In the genomic region with DNA sequence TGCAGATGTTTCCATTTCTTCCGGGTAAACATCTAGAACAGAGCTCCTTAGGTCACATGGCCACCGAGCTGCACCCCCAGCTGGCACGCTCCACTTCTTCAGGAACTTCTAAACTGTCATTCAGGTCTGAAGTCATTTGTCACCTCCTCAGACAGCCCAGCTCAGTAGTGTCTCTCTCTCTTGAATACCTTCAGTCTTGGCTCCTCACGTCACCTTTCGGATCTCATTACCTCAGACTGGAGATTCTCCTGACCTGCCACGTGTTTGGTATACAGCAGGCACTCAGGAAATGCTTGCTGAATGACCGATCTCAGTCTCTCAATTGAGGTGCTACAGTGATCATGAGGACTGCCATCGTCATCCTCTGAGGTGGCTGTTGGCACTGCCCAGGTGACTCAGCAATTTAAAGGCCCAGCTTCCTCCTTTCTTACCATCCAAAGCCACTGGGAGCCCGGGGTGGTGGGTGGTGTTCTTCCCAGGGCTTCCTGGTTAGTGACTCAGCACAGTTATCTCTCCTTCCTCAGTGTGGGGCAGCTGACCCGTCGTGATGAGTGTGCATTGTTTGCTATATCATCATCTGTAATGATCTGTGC, we compare ENCODE assay signal across 9 mouse cellular contexts. TPM values are rescaled to one million over a fixed set of nuclear protein-coding genes. Genes with fewer than 3 reads are reported as not detected.
DNase-seq lines count a peak whose midpoint lies in the region; ATAC-seq and TF ChIP-seq lines count a peak whose summit lies in the region.
"Had no signal": no experiment of that assay in that cellular context is flagged by ENCODE, and none has a peak within 500 bp of the region (broad histone marks: within the 10 kb centered on the region; RNA-seq: fewer than 3 reads in every experiment).

No protein-coding gene starts in this region.

- H3K9ac ChIP-seq in hindbrain, postnatal 0 days (replicated peaks; ENCODE audit: low read length) = no peak overlapping the region
- no peak overlapping the region for H3K9ac ChIP-seq in lung, embryonic 16.5 days (ENCODE audit: low read length)
- no peak overlapping the region for H3K9ac ChIP-seq in stomach, postnatal 0 days (ENCODE audit: low read length)
- no peak overlapping the region for H3K9ac ChIP-seq in hindbrain, embryonic 14.5 days

- ATAC-seq in hindbrain, postnatal 0 days = no peak
- peak; percentile 51; the same call in 1 of the 2 replicates for ATAC-seq in lung, embryonic 16.5 days (ENCODE audit: low read depth)
- peak; percentile 86 for ATAC-seq in stomach, postnatal 0 days (ENCODE audit: low FRiP score, low TSS enrichment)
- ATAC-seq in hindbrain, embryonic 14.5 days (ENCODE audit: low FRiP score) = no peak

- no peaks in the 10 kb centered on the region for H3K36me3 ChIP-seq in hindbrain, embryonic 10.5 days
- no peaks in the 10 kb centered on the region for H3K36me3 ChIP-seq in hindbrain, postnatal 0 days (ENCODE audit: insufficient read depth, low read length)
- no peaks in the 10 kb centered on the region for H3K36me3 ChIP-seq in lung, embryonic 16.5 days (ENCODE audit: control insufficient read depth, insufficient read depth, low read length)
- no peaks in the 10 kb centered on the region for H3K36me3 ChIP-seq in stomach, postnatal 0 days (ENCODE audit: control insufficient read depth, insufficient read depth, low read length)
- H3K36me3 ChIP-seq in hindbrain, embryonic 14.5 days (replicated peaks; ENCODE audit: control insufficient read depth, insufficient read depth) = no peaks in the 10 kb centered on the region

- no peak overlapping the region for H3K4me3 ChIP-seq in hindbrain, embryonic 10.5 days
- no peak overlapping the region for H3K4me3 ChIP-seq in hindbrain, postnatal 0 days (ENCODE audit: low read length)
- H3K4me3 ChIP-seq in lung, embryonic 16.5 days (ENCODE audit: low read length) = no peak overlapping the region
- H3K4me3 ChIP-seq in stomach, postnatal 0 days (ENCODE audit: low read depth, low read length) = no peak overlapping the region
- H3K4me3 ChIP-seq in hindbrain, embryonic 14.5 days (replicated peaks; ENCODE audit: low read length) = no peak overlapping the region

- TF ChIP-seq CTCF in hindbrain, postnatal 0 days (IDR thresholded peaks at IDR 0.05; ENCODE audit: low read depth) = no peak
- TF ChIP-seq CTCF in stomach, postnatal 0 days (IDR thresholded peaks at IDR 0.05; ENCODE audit: low read depth) = no peak

- WGBS in hindbrain, embryonic 10.5 days = 85% methylated on average over 11 of the region's 11 CpGs
- WGBS in hindbrain, postnatal 0 days = 81% methylated on average over 11 of the region's 11 CpGs
- 61% methylated on average over 11 of the region's 11 CpGs for WGBS in lung, embryonic 16.5 days
- WGBS in stomach, postnatal 0 days = 60% methylated on average over 11 of the region's 11 CpGs
- 86% methylated on average over 11 of the region's 11 CpGs for WGBS in hindbrain, embryonic 14.5 days

- peak overlapping the region; percentile 10 for H3K27ac ChIP-seq in hindbrain, embryonic 10.5 days
- no peak overlapping the region for H3K27ac ChIP-seq in hindbrain, postnatal 0 days
- H3K27ac ChIP-seq in lung, embryonic 16.5 days (ENCODE audit: low read length) = no peak overlapping the region
- H3K27ac ChIP-seq in stomach, postnatal 0 days (replicated peaks) = peak overlapping the region; percentile 45; the same call in 1 of the 2 replicates
- H3K27ac ChIP-seq in hindbrain, embryonic 14.5 days = no peak overlapping the region

- H3K27me3 ChIP-seq in hindbrain, embryonic 10.5 days (ENCODE audit: insufficient read depth, poor library complexity, severe bottlenecking) = peaks cover under 1% of the 10 kb centered on the region; the same call in 1 of the 2 replicates
- no peaks in the 10 kb centered on the region for H3K27me3 ChIP-seq in hindbrain, postnatal 0 days (ENCODE audit: insufficient read depth, low read length)
- H3K27me3 ChIP-seq in lung, embryonic 16.5 days (ENCODE audit: control insufficient read depth, insufficient read depth, low read depth, low read length) = no peaks in the 10 kb centered on the region
- no peaks in the 10 kb centered on the region for H3K27me3 ChIP-seq in stomach, postnatal 0 days (ENCODE audit: control insufficient read depth, insufficient read depth, low read length)
- no peaks in the 10 kb centered on the region for H3K27me3 ChIP-seq in hindbrain, embryonic 14.5 days (ENCODE audit: control insufficient read depth, insufficient read depth, low read length)

- H3K4me1 ChIP-seq in hindbrain, embryonic 10.5 days (replicated peaks) = peaks cover 40% of the 10 kb centered on the region
- H3K4me1 ChIP-seq in hindbrain, postnatal 0 days (ENCODE audit: insufficient read depth, low read length) = peaks cover 10% of the 10 kb centered on the region; the same call in 1 of the 2 replicates
- peaks cover 7% of the 10 kb centered on the region; the same call in 1 of the 2 replicates for H3K4me1 ChIP-seq in lung, embryonic 16.5 days (replicated peaks; ENCODE audit: control insufficient read depth, insufficient read depth, low read length)
- no peaks in the 10 kb centered on the region for H3K4me1 ChIP-seq in stomach, postnatal 0 days (replicated peaks; ENCODE audit: control insufficient read depth, insufficient read depth)
- peaks cover 11% of the 10 kb centered on the region; the same call in 1 of the 2 replicates for H3K4me1 ChIP-seq in hindbrain, embryonic 14.5 days (replicated peaks; ENCODE audit: control insufficient read depth, insufficient read depth, low read length)

- peaks cover 6% of the 10 kb centered on the region; the same call in 1 of the 2 replicates for H3K9me3 ChIP-seq in hindbrain, embryonic 10.5 days
- H3K9me3 ChIP-seq in hindbrain, postnatal 0 days (ENCODE audit: low read length) = no peaks in the 10 kb centered on the region
- peaks cover 4% of the 10 kb centered on the region; the same call in 1 of the 2 replicates for H3K9me3 ChIP-seq in lung, embryonic 16.5 days (ENCODE audit: control insufficient read depth, low read length)
- no peaks in the 10 kb centered on the region for H3K9me3 ChIP-seq in stomach, postnatal 0 days (ENCODE audit: control insufficient read depth, low read length)
- no peaks in the 10 kb centered on the region for H3K9me3 ChIP-seq in hindbrain, embryonic 14.5 days (ENCODE audit: control insufficient read depth, low read length)

- DNase-seq in hindbrain, embryonic 10.5 days (ENCODE audit: low spot score) = no peak
- no peak for DNase-seq in hindbrain, postnatal 0 days (ENCODE audit: low spot score)
- peak; percentile 75 for DNase-seq in c-Kit-positive CD71-positive TER-119-negative erythroid progenitor cells, embryonic 14.5 days (ENCODE audit: low read depth)
- peak; percentile 71 for DNase-seq in stomach, postnatal 0 days (ENCODE audit: low spot score)
- DNase-seq in layer of hippocampus, adult 11-12 months (ENCODE audit: low spot score) = no peak
- DNase-seq in adrenal gland, adult 8-10 months = no peak
- no peak for DNase-seq in hindbrain, embryonic 14.5 days (ENCODE audit: low spot score)
- DNase-seq: kidney, postnatal 10 days had no signal

- TF ChIP-seq EP300 in stomach, postnatal 0 days (optimal IDR thresholded peaks at IDR 0.05) = no peak

- no peak overlapping the region for H3K4me2 ChIP-seq in hindbrain, postnatal 0 days (ENCODE audit: low read depth, low read length)
- H3K4me2 ChIP-seq in lung, embryonic 16.5 days (ENCODE audit: low read depth, low read length) = no peak overlapping the region
- H3K4me2 ChIP-seq in stomach, postnatal 0 days (replicated peaks; ENCODE audit: low read depth) = no peak overlapping the region
- H3K4me2 ChIP-seq in hindbrain, embryonic 14.5 days (replicated peaks) = no peak overlapping the region

RNA-seq across cellular contexts. Expression of a gene that starts 19.9 kb away (rescaled TPM):
- 57.5 and 71.8 TPM in 2 replicates for polyA plus RNA-seq in hindbrain, embryonic 10.5 days (2016; fragmentation: Nextera tagmentation; extraction: Ambion mirVana)
- 104 and 110 TPM in 2 replicates for total RNA-seq in hindbrain, postnatal 0 days (2014; rRNA removed)
- polyA plus RNA-seq in hindbrain, postnatal 0 days (2015; fragmentation: Nextera tagmentation; extraction: Ambion mirVana) = 94.0 and 95.1 TPM in 2 replicates
- polyA plus RNA-seq in lung, embryonic 16.5 days (2015; fragmentation: Nextera tagmentation; extraction: Ambion mirVana) = 39.2 and 41.6 TPM in 2 replicates
- 31.0 and 35.8 TPM in 2 replicates for polyA plus RNA-seq in stomach, postnatal 0 days (2015; fragmentation: Nextera tagmentation; extraction: Ambion mirVana)
- total RNA-seq in adrenal gland, adult 8-10 months (2022) = 100 to 1,000 TPM in 1 of 4 experiments, 10 to 100 TPM in 3; 76.1 to 101 (median 91.9) TPM
- 59.5 and 61.7 TPM in 2 replicates for polyA plus RNA-seq in hindbrain, embryonic 14.5 days (2014; fragmentation: Nextera tagmentation; extraction: Ambion mirVana)

RNA-seq across cellular contexts. Expression of a gene that starts 43.6 kb away (rescaled TPM):
- polyA plus RNA-seq in hindbrain, embryonic 10.5 days (2016; fragmentation: Nextera tagmentation; extraction: Ambion mirVana) = 1.3 and 1.9 TPM in 2 replicates
- total RNA-seq in hindbrain, postnatal 0 days (2014; rRNA removed) = 69.3 and 71.2 TPM in 2 replicates
- polyA plus RNA-seq in hindbrain, postnatal 0 days (2015; fragmentation: Nextera tagmentation; extraction: Ambion mirVana) = 30.8 and 34.5 TPM in 2 replicates
- 2.7 and 3.8 TPM in 2 replicates for polyA plus RNA-seq in lung, embryonic 16.5 days (2015; fragmentation: Nextera tagmentation; extraction: Ambion mirVana)
- 7.7 and 8.2 TPM in 2 replicates for polyA plus RNA-seq in stomach, postnatal 0 days (2015; fragmentation: Nextera tagmentation; extraction: Ambion mirVana)
- total RNA-seq in adrenal gland, adult 8-10 months (2022) = 10 to 100 TPM; 11.4 to 21.3 (median 15.4) TPM
- polyA plus RNA-seq in hindbrain, embryonic 14.5 days (2014; fragmentation: Nextera tagmentation; extraction: Ambion mirVana) = 13.2 and 14.5 TPM in 2 replicates

Comparison
In these comparisons a context has a peak if more than half of its experiments do, and no peak if none do; other contexts are left out.
1. H3K27ac ChIP-seq: peak in hindbrain, embryonic 10.5 days (single experiment) and stomach, postnatal 0 days (single experiment); none in hindbrain, postnatal 0 days (single experiment), lung, embryonic 16.5 days (single experiment) and hindbrain, embryonic 14.5 days (single experiment).
2. DNase-seq: peak in c-Kit-positive CD71-positive TER-119-negative erythroid progenitor cells, embryonic 14.5 days (single experiment) and stomach, postnatal 0 days (single experiment); none in hindbrain, embryonic 10.5 days (single experiment), hindbrain, postnatal 0 days (single experiment), layer of hippocampus, adult 11-12 months (single experiment), adrenal gland, adult 8-10 months (single experiment) and hindbrain, embryonic 14.5 days (single experiment).
3. ATAC-seq: peak in lung, embryonic 16.5 days (single experiment) and stomach, postnatal 0 days (single experiment); none in hindbrain, postnatal 0 days (single experiment) and hindbrain, embryonic 14.5 days (single experiment).